Mouse (Mus musculus) brain, adult 2 months (tissue): ENCODE measurements around the gene Epb41l1.

ENCODE experiments used
- DNase-seq: peaks from one replicate; pipeline ENCODE4 v3.0.0; 2011; ENCODE audit warnings: low read depth, low spot score

Gene Epb41l1

DNA sequence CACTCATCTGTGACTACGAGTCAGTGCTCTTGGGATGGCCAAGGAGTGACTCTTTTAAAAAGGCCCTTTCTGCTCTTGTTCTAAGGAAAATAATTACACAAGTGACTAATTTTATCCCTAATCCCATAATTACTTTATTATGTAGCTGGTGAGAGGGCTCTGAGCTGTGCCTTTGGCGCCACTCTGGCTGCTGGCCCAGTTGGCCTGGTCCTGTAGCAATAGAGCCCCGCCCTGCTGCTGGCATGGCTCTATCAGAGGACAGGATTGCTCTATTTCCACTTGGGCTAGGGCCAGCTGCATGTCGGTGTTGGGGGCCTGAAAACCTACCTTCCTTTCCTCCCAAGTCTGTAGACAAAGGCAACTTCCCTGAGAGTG is 36.6 kb downstream of the Epb41l1 start:
- peak; percentile 53 for DNase-seq

- DNase-seq: peak; percentile 91
These were observed 39.8 kb downstream of the Epb41l1 start for GRCm38 (mm10) chr2:156460470-156460869.

- no peak for DNase-seq
These were observed 41.7 kb downstream of the Epb41l1 start for GRCm38 (mm10) chr2:156462154-156463029.

GRCm38 (mm10) chr2:156464416-156464815 is 43.7 kb downstream of the Epb41l1 start:
- peak; percentile 89 for DNase-seq

DNA sequence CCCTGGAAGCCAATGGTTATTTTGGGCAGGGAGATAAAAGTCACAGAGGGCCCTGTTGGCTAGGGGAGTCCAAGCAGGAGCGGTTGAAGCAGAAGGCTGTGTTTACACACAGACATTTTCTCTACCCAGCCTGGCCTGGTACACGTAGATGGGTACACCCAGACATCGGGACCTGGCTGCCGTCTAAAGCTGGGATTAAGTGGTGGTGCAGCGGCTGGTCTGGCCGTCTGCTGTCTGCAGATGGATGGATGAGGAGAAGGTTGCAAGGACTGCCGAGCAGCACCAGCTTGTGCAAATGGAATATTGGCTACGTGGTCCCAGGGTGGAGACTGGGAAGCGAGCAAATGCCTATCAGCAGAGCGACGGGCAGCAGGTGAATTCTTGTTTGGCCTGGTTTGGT is 46.8 kb downstream of the Epb41l1 start:
- no peak for DNase-seq

DNA sequence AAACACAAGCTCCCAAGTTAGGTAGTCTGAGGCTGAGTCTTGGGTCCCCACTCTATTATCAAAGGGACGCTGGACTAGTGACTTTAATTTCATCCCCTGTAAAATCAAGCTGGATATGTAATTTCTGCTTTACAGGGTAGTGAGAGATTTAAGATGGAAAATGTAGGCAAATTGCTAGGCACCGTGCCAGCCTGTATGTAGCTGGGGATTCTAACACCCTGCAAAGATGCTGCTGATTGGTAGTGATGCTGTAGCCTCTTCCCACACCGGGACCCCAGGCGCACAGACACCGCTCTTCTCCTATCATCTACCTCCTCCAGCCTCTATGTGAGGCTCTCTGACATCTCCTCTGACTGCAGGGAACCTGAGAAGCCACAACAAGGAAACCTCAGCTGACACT is 48.2 kb downstream of the Epb41l1 start:
- peak; percentile 63 for DNase-seq

DNA sequence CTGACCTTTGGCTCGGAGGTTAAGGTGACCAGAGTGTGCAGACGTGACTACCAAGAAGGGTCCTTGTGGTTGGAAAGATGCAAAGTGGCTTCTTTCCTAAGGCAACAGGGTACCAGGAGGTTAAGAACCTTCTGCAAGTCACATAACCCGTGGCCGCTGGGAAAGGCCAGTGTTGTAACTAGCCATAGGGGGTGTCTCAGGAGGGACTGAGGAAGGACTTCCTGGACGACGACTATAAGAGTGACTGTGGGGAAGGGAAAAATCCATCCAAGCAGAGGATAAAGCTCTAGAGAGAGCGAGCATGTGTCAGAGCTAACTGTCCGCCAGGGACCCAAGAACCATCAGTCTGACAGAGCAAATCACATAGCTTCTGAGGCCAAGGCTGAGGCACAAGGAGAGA is 48.8 kb downstream of the Epb41l1 start:
- no peak for DNase-seq

- no peak for DNase-seq
These were observed 50.2 kb downstream of the Epb41l1 start for GRCm38 (mm10) chr2:156470938-156471337.

- no peak for DNase-seq
These were observed 51.6 kb downstream of the Epb41l1 start for GRCm38 (mm10) chr2:156472336-156472735.

- no peak for DNase-seq
These were observed 53.0 kb downstream of the Epb41l1 start for GRCm38 (mm10) chr2:156473696-156474095.

DNA sequence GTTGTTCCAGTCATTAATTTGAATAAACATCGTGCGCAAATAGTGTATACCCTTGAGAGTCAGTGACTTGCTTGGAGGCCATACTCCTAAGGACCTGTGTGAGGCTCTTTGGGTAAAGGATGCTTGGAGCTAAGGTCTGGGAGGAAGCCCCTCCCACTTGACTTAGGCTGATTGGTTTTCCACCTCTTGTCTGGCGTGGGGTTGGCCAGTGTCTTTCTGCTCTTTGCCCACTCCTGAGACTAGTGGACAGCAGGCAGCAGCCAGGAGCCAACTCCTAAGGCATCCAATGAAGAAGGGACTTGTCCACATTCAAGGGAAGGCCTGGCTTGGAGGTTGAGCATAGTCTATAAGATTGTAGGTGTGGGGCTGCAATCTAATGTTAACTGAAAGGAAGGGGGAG is 53.4 kb downstream of the Epb41l1 start:
- peak; percentile 74 for DNase-seq

DNA sequence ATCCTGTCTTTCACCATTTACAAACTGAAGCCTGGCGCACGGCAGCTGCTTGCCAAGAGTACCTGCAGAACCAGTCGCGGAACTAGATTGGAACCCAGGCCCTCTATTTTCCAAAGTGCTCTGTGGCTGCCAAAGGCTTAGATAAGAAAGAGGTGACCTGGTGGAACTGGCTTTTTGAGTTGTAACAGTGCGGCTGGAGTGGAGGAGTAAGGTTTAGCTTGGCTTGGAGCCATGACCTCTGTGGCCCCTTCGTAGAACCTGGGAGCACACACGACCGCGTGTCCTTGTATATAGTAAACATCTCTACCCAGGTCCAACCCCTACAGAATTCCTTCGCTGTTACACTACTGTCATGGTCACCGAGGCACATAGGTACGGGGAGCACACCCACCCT is 54.2 kb downstream of the Epb41l1 start:
- DNase-seq: no peak

GRCm38 (mm10) chr2:156475285-156476110 is 54.8 kb downstream of the Epb41l1 start:
- DNase-seq: peak; percentile 92

GRCm38 (mm10) chr2:156476111-156476747 is 55.5 kb downstream of the Epb41l1 start:
- no peak for DNase-seq

DNA sequence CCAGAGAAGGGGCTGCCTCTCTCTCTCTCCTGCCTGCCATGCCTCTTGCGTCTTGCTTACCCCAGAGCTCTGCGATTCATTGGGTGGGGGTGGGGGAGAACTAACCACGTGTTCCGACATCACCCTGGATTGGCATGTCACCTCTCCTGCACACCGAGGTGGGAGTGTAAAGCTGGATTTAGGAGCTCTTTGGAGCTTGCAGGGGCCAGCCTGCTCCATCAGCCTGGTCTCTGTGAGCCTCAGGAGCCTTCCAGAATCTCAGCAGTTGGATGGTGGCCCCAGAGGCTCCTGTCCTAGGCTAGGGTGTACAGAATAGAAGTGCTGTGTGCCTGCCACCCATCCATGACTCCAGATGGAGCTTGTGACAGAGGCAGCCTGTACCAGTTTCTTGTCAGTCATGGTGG is 56.0 kb downstream of the Epb41l1 start:
- DNase-seq: peak; percentile 90

DNA sequence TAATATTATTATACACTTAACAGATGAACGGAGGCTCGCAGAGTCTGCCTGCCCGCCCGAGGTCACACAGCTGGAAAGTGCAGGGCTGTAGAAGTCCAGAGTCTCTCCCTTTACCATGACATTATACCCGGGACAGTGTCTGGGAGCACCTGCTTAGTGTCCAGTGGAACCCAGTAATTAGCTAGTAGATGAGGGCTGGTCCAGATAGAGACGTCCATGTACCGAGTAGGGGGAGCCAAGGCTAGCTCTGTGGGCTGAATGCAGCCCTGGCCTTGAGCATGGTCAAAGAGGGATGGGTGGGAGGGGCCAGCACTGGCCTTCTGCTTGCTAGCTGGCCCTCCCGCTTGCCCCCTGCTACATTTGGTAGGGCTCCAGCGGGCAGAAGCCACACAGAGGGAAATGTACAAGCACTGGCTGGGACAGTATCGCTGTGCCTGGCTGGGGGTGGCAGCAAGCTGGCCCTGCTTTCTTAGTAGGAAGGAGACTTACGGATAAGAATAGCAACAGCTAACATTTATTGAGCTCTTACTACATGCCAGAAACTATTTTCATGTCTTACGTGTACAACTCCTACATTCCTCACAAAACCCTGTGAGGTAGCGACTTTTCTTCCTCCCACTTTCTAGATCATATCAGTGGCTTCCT is 57.5 kb downstream of the Epb41l1 start:
- peak; percentile 92 for DNase-seq

DNA sequence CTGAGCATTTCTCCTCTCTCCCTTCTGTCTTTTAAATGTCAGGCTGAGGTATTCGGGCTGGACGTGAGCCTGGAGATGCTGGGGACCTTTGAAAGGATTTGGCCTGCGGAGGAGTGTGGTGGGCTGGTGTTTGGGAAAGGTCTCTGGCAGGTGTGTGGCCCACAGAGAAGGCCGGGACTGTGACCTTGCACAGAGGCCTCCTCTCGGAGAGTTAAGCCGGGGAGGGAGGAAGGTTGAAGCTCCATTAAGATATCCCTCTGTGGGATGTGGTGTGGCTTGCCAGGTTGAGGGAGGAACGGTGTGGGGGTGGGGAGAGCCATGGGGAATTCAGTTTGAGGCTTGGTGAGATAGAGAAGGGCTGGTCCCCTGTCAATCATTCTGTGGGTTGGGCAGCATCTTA is 59.1 kb downstream of the Epb41l1 start:
- peak; percentile 66 for DNase-seq

DNA sequence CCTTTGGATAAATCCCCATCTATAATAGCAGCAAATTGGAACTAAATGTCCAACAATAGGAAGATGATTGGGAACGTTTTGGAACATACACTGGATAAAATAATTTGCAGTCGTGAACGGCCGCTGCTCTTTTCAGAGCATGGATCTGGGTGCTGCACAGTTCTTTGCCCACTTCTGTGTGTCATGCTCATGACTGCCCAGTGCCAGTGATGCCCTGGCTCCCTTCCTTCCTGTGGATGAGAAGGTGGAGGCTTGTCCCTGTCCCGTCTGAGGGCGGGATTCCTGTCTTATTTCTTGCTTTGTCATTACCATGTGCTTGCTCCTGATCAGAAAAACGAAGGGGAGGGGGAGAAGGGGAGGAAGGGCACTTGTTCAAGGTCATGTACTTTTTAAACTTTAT is 59.6 kb downstream of the Epb41l1 start:
- peak; percentile 51 for DNase-seq

DNA sequence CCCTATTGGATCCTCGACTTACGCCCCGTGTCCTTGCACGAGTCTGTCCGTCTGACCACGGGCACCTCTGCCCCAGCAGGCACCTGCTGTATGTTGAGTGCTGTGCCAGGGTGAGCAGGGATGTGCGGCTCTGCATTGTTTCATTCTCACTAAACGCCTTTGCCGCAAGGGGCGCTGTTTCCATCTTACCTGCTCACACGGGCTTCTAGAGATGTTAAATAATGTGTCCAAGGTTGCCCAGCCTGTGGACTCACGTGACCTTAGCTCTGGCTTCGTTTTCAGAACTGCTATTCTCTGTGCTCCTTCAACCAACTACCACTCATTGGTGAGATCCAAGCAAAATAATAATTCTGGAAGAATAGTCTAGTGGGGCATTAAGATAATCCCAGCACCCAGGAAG is 61.6 kb downstream of the Epb41l1 start:
- peak; percentile 78 for DNase-seq

DNA sequence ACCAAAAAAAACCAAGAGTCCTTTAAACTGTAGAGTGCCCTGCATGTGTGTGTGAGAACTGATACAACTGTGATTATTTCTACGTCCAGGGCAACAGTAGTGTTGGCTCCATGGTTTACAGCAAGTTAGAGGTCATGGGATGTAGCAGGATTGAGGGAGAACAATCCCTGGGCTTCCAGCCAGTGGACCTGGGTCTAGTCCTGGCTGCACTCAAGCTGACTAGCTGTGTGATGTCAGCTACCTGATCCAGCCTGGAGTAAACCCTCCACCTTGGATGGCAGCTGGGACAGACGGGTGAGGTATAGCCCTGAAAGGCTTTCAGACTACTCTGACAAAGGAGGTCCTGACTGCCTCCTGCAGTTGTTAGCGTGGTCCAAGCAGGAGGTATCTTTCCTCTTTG is 62.1 kb downstream of the Epb41l1 start:
- no peak for DNase-seq

DNA sequence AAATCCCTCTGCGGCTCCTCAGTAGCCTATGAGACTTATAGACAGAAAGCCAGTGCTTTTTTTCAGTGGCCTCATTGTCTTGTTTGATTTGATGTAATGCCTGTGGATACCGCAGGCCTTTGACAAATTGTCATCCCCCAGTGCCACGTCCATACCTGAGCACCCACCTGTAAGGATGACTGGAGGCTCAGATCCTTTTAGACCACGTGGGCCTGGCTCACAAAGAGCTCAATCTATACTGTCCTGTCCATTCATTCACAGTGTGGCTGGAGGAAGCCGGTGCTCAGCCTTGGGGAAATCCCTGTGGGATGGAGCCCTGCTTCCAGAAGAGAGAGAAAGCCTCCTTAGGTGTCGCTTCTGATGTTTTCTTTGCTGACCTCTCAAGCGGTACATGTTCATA is 62.5 kb downstream of the Epb41l1 start:
- no peak for DNase-seq
